Mouse (Mus musculus) hindbrain, postnatal 0 days (tissue): ENCODE results near the gene Eif2b5. TPM values are rescaled to one million over a fixed set of nuclear protein-coding genes. Genes with fewer than 3 reads are reported as not detected.

Experiments used
- ATAC-seq: fragments of 200-750 bp; cut with Nextera tagmentation; 2 replicates; pipeline ENCODE4 v1.8.0; 2017; ENCODE audit warnings: mild to moderate bottlenecking, moderate TSS enrichment, moderate library complexity
- DNase-seq: peaks from one replicate; pipeline ENCODE4 v3.0.0-alpha.2; 2015; ENCODE audit warnings: low spot score
- H3K27ac ChIP-seq: fragments of 300-500 bp; sonication (generic); 2 replicates; pipeline ENCODE4 v1.5.1; 2014; ENCODE audit warnings: mild to moderate bottlenecking
- H3K27me3 ChIP-seq: fragments of 300-500 bp; sonication (generic); 2 replicates; pipeline ENCODE4 v1.6.1; 2014; ENCODE audit warnings: low read length, mixed read lengths; ENCODE audit not compliant: insufficient read depth
- H3K36me3 ChIP-seq: fragments of 300-500 bp; sonication (generic); 2 replicates; pipeline ENCODE4 v1.6.1; 2014; ENCODE audit warnings: low read length, mixed read lengths; ENCODE audit not compliant: insufficient read depth
- H3K4me1 ChIP-seq: fragments of 300-500 bp; sonication (generic); 2 replicates; pipeline ENCODE4 v1.6.1; 2014; ENCODE audit warnings: antibody characterized with exemption, low read length, mixed read lengths; ENCODE audit not compliant: insufficient read depth
- H3K4me2 ChIP-seq: fragments of 300-500 bp; sonication (generic); 2 replicates; pipeline ENCODE4 v1.6.1; 2014; ENCODE audit warnings: low read depth, mild to moderate bottlenecking, low read length, moderate library complexity, mixed read lengths
- H3K4me3 ChIP-seq: fragments of 300-500 bp; sonication (generic); 2 replicates; pipeline ENCODE4 v1.5.1; 2014; ENCODE audit warnings: low read length
- H3K9ac ChIP-seq: fragments of 300-500 bp; sonication (generic); replicated peaks from 2 replicates; pipeline ENCODE4 v1.6.1; 2014; ENCODE audit warnings: mild to moderate bottlenecking, low read length, moderate library complexity, mixed read lengths
- H3K9me3 ChIP-seq: fragments of 300-500 bp; sonication (generic); 2 replicates; pipeline ENCODE4 v1.6.1; 2016; ENCODE audit warnings: low read length, mixed read lengths
- CTCF ChIP-seq: IDR thresholded peaks from 2 replicates; pipeline ENCODE4 v1.5.1; 2016; ENCODE audit warnings: antibody characterized with exemption, control low read depth, low read depth
- WGBS: fragments of 180-500 bp; shearing (Covaris S2); extraction: QIAGEN DNeasy Blood & Tissue Kit; methylation state at CpG from one replicate; pipeline ENCODE4 v1.1.7; 2014; 5-methylcytosine and 5-hydroxymethylcytosine counted together
- polyA plus RNA-seq: library from polyadenylated mRNA; unstranded; fragments of >200 nt; fragmentation: Nextera tagmentation; extraction: Ambion mirVana; gene quantifications from 2 replicates; pipeline ENCODE4 v1.2.1, GENCODE M21; 2015
- total RNA-seq: library from RNA; depleted of rRNA; stranded (reverse); fragments of >200 nt; gene quantifications from 2 replicates; pipeline ENCODE4 v1.2.3, GENCODE M21; 2014; rRNA removed

The Eif2b5 gene
- total and polyA plus RNA-seq, 2 experiments from 2014 or later: 80.9 to 102 TPM

DNA sequence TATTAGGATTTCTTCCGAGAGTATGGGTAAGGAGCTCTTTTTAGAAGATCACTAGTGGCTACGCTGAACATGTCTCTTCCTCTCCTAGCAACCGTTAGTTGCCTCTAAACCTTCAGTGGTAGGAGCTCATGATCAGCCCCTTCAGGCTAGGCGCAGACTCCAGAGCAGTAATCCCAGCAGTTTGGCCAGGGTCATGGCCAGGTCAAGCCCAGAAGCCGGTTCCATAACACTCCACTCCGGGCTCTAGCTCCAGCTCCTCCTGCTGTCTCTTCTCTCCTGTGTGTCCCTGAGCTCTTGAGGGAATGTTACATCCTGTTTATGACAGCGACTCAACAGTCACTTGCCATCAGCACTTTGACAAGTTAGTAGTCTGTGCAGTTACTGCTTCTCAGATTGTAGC lies 58.8 kb downstream of the Eif2b5 start:
- H3K27me3 ChIP-seq: no peaks in the 10 kb centered on the region
- TF ChIP-seq CTCF: no peak
- H3K9ac ChIP-seq: no peak overlapping the region
- no peak overlapping the region for H3K4me3 ChIP-seq
- H3K27ac ChIP-seq: no peak overlapping the region
- H3K4me1 ChIP-seq: no peaks in the 10 kb centered on the region
- H3K9me3 ChIP-seq: no peaks in the 10 kb centered on the region
- 82% methylated on average over 7 of the region's 7 CpGs for WGBS
- no peak for DNase-seq
- H3K36me3 ChIP-seq: peaks cover 60% of the 10 kb centered on the region
- H3K4me2 ChIP-seq: no peak overlapping the region
- ATAC-seq: no peak

Other genes with a start within 250 kb of the Eif2b5 start
- gene Parl, start 196.4 kb upstream of the Eif2b5 start, total RNA-seq: 78.2 and 110 TPM in 2 replicates
- 86.9 and 90.1 TPM in 2 replicates for gene Parl, start 196.4 kb upstream of the Eif2b5 start, polyA plus RNA-seq
- gene Cyp2ab1, start 173.4 kb upstream of the Eif2b5 start, total RNA-seq: 0.10 TPM in 1 of 2 replicates, not detected in the other
- not detected in 2 replicates for gene Cyp2ab1, start 173.4 kb upstream of the Eif2b5 start, polyA plus RNA-seq
- 72.7 and 80.1 TPM in 2 replicates for gene Abcc5, start 72.4 kb upstream of the Eif2b5 start, total RNA-seq
- 80.4 and 81.0 TPM in 2 replicates for gene Abcc5, start 72.4 kb upstream of the Eif2b5 start, polyA plus RNA-seq
- 44.3 and 48.6 TPM in 2 replicates for gene Dvl3, start 18.2 kb downstream of the Eif2b5 start, total RNA-seq
- gene Dvl3, start 18.2 kb downstream of the Eif2b5 start, polyA plus RNA-seq: 22.3 and 25.7 TPM in 2 replicates
- 966 and 1,021 TPM in 2 replicates for gene Ap2m1, start 36.7 kb downstream of the Eif2b5 start, total RNA-seq
- 1,289 and 1,346 TPM in 2 replicates for gene Ap2m1, start 36.7 kb downstream of the Eif2b5 start, polyA plus RNA-seq
- gene Abcf3, start 49.8 kb downstream of the Eif2b5 start, total RNA-seq: 42.1 and 63.4 TPM in 2 replicates
- 67.5 and 73.2 TPM in 2 replicates for gene Abcf3, start 49.8 kb downstream of the Eif2b5 start, polyA plus RNA-seq
- 49.9 and 60.2 TPM in 2 replicates for gene Vwa5b2, start 90.7 kb downstream of the Eif2b5 start, total RNA-seq
- 32.6 and 32.8 TPM in 2 replicates for gene Vwa5b2, start 90.7 kb downstream of the Eif2b5 start, polyA plus RNA-seq
- 6.0 and 6.4 TPM in 2 replicates for gene Eef1akmt4, start 112.8 kb downstream of the Eif2b5 start, total RNA-seq
- 5.6 and 6.5 TPM in 2 replicates for gene Eef1akmt4, start 112.8 kb downstream of the Eif2b5 start, polyA plus RNA-seq
- gene Gm49333, start 112.8 kb downstream of the Eif2b5 start, total RNA-seq: 0.54 TPM in 1 of 2 replicates, not detected in the other
- gene Gm49333, start 112.8 kb downstream of the Eif2b5 start, polyA plus RNA-seq: not detected in 2 replicates
- gene Alg3, start 112.9 kb downstream of the Eif2b5 start, total RNA-seq: 34.8 and 38.9 TPM in 2 replicates
- 35.5 and 36.5 TPM in 2 replicates for gene Alg3, start 112.9 kb downstream of the Eif2b5 start, polyA plus RNA-seq
- gene Camk2n2, start 122.5 kb downstream of the Eif2b5 start, total RNA-seq: 70.2 and 82.9 TPM in 2 replicates
- 84.7 and 85.7 TPM in 2 replicates for gene Camk2n2, start 122.5 kb downstream of the Eif2b5 start, polyA plus RNA-seq
- 14.7 and 24.6 TPM in 2 replicates for gene Ece2, start 131.0 kb downstream of the Eif2b5 start, total RNA-seq
- 16.0 and 16.6 TPM in 2 replicates for gene Ece2, start 131.0 kb downstream of the Eif2b5 start, polyA plus RNA-seq
- 192 and 196 TPM in 2 replicates for gene Psmd2, start 152.8 kb downstream of the Eif2b5 start, total RNA-seq
- 308 and 314 TPM in 2 replicates for gene Psmd2, start 152.8 kb downstream of the Eif2b5 start, polyA plus RNA-seq
- gene Eif4g1, start 169.5 kb downstream of the Eif2b5 start, total RNA-seq: 424 and 428 TPM in 2 replicates
- gene Eif4g1, start 169.5 kb downstream of the Eif2b5 start, polyA plus RNA-seq: 115 and 124 TPM in 2 replicates
- gene Fam131a, start 194.4 kb downstream of the Eif2b5 start, total RNA-seq: 130 and 147 TPM in 2 replicates
- gene Fam131a, start 194.4 kb downstream of the Eif2b5 start, polyA plus RNA-seq: 49.0 and 55.4 TPM in 2 replicates
- gene Polr2h, start 218.8 kb downstream of the Eif2b5 start, total RNA-seq: 25.5 and 29.2 TPM in 2 replicates
- 88.6 and 90.8 TPM in 2 replicates for gene Polr2h, start 218.8 kb downstream of the Eif2b5 start, polyA plus RNA-seq
- 57.0 and 74.6 TPM in 2 replicates for gene Clcn2, start 218.9 kb downstream of the Eif2b5 start, total RNA-seq
- gene Clcn2, start 218.9 kb downstream of the Eif2b5 start, polyA plus RNA-seq: 18.5 and 21.2 TPM in 2 replicates
- gene Chrd, start 234.3 kb downstream of the Eif2b5 start, total RNA-seq: 32.0 and 35.5 TPM in 2 replicates
- gene Chrd, start 234.3 kb downstream of the Eif2b5 start, polyA plus RNA-seq: 6.2 and 7.0 TPM in 2 replicates
- 1.0 and 1.3 TPM in 2 replicates for gene Thpo, start 235.7 kb downstream of the Eif2b5 start, total RNA-seq
- gene Thpo, start 235.7 kb downstream of the Eif2b5 start, polyA plus RNA-seq: 1.4 and 1.6 TPM in 2 replicates